Mouse (Mus musculus) forebrain, embryonic 10.5 days (tissue): ENCODE measurements around the gene Adck2. TPM values are rescaled to one million over a fixed set of nuclear protein-coding genes. Genes with fewer than 3 reads are reported as not detected.

ENCODE experiments used
- DNase-seq: peaks from one replicate; pipeline ENCODE4 v3.0.0-alpha.2; 2017; ENCODE audit warnings: low spot score; ENCODE audit errors: extremely low spot score
- H3K27ac ChIP-seq: fragments of 300-500 bp; sonication (generic); 2 replicates; pipeline ENCODE4 v1.5.1; 2016; ENCODE audit warnings: mild to moderate bottlenecking
- H3K27me3 ChIP-seq: fragments of 300-500 bp; sonication (generic); 2 replicates; pipeline ENCODE4 v1.6.1; 2016; ENCODE audit warnings: mild to moderate bottlenecking; ENCODE audit not compliant: poor library complexity, severe bottlenecking
- H3K36me3 ChIP-seq: fragments of 300-500 bp; sonication (generic); replicated peaks from 2 replicates; pipeline ENCODE4 v1.6.1; 2016; ENCODE audit warnings: mild to moderate bottlenecking, moderate library complexity
- H3K4me1 ChIP-seq: fragments of 300-500 bp; sonication (generic); 2 replicates; pipeline ENCODE4 v1.6.1; 2016
- H3K4me3 ChIP-seq: fragments of 300-500 bp; sonication (generic); 2 replicates; pipeline ENCODE4 v1.5.1; 2016; ENCODE audit warnings: mild to moderate bottlenecking, moderate library complexity
- H3K9me3 ChIP-seq: fragments of 300-500 bp; sonication (generic); 2 replicates; pipeline ENCODE4 v1.6.1; 2016; ENCODE audit warnings: mild to moderate bottlenecking, moderate library complexity
- WGBS: fragments of 180-500 bp; shearing (Covaris S2); methylation state at CpG from one replicate; pipeline ENCODE4 v1.1.7; 2016; 5-methylcytosine and 5-hydroxymethylcytosine counted together
- polyA plus RNA-seq: library from polyadenylated mRNA; unstranded; fragments of >200 nt; fragmentation: Nextera tagmentation; extraction: Ambion mirVana; gene quantifications from 2 replicates; pipeline ENCODE4 v1.2.1, GENCODE M21; 2016

Gene Adck2
- polyA plus RNA-seq = 19.1 and 22.1 TPM in 2 replicates

DNA sequence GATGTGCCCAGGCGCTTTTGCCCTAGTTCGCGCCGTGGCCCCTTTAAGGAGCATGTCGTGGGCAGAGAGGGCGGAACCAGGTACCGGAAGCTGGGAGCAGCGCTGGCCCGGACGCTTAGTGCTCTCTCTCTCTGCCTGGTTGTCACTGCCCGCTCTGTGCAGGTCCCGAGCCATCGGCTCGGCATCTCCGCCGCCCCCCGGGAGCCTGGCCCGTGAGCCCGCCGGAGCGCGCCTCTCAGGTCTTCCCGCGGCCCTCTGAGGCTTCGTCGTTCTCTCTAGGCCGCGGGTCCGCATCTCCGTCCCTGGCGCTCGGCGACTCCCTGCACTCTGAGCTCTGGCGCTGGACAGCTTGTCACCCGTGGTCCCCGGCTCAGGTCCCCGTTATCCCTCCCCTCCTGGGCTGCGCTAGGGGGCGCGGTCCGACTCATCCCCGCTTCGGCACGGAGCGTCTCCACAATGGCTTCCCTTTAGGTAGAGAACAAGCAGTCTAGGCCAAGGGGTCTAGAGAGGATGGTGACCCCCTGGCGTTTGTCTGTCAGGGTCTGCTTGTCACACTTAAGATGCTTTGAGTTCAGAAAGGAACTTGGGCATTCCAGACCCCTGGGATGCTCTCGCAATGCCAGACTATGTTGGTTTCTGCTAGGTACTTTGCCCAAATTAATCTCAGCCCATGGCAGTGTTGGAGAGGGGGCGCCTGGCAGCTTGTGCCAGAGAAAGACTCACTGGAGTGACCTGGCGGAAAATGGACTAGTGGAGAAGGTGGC lies at the start of gene Adck2:
TSS of gene Adck2 (plus strand) at position 83 of the 764 bp plus-strand sequence.
- H3K4me3 ChIP-seq = peak within 1 kb of the TSS; percentile 85
- H3K36me3 ChIP-seq = no peaks in the 10 kb centered on the region; the same call in 1 of the 2 replicates
- H3K27me3 ChIP-seq = peaks cover 7% of the 10 kb centered on the region; the same call in 1 of the 2 replicates
- under 1% methylated on average over 49 of the region's 49 CpGs for WGBS
- DNase-seq = peak; percentile 86
- H3K9me3 ChIP-seq = no peaks in the 10 kb centered on the region
- peak within 1 kb of the TSS; percentile 92 for H3K27ac ChIP-seq
- H3K4me1 ChIP-seq = peaks cover 24% of the 10 kb centered on the region

DNA sequence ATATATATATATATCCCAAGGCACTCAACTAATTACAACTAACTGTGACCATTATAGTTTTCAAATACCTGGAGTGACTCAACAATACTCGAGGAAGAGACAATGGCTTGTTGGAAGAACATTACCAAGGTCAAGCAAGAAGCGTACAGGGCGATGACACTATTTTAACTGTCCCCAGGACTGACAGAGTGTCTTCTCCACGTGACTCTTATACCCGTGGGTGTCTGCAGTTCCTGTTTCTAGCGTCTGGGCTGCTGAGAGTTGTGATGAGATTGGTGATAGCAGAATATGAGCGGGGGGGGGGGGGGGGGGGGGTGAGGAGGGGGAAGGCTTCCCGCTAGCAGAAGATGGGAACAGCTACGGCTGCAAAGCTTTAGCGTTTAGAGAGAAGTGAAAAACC lies 46.9 kb upstream of the Adck2 start:
- Histone ChIP-seq H3K4me1 (peaks cover 21% of the 10 kb centered on the region), H3K9me3 (no peaks in the 10 kb centered on the region), H3K4me3 (no peak overlapping the region), H3K36me3 (peaks cover 49% of the 10 kb centered on the region), H3K27ac (no peak overlapping the region), H3K27me3 (no peaks in the 10 kb centered on the region)
- 90% methylated on average over 9 of the region's 10 CpGs for WGBS
- DNase-seq = no peak

- Histone ChIP-seq H3K36me3 (peaks cover 43% of the 10 kb centered on the region), H3K27ac (no peak overlapping the region), H3K4me1 (peaks cover 21% of the 10 kb centered on the region), H3K27me3 (no peaks in the 10 kb centered on the region), H3K9me3 (no peaks in the 10 kb centered on the region), H3K4me3 (no peak overlapping the region)
- DNase-seq = no peak
- 88% methylated on average over 7 of the region's 7 CpGs for WGBS
Measured at GRCm38 (mm10) chr6:39527337-39527784, 46.3 kb upstream of the Adck2 start.

GRCm38 (mm10) chr6:39527811-39528210 lies 45.9 kb upstream of the Adck2 start:
- 88% methylated on average over 4 of the region's 4 CpGs for WGBS
- Histone ChIP-seq H3K4me3 (no peak overlapping the region), H3K27me3 (no peaks in the 10 kb centered on the region), H3K4me1 (peaks cover 21% of the 10 kb centered on the region), H3K9me3 (no peaks in the 10 kb centered on the region), H3K27ac (no peak overlapping the region), H3K36me3 (peaks cover 42% of the 10 kb centered on the region)
- DNase-seq = no peak

DNA sequence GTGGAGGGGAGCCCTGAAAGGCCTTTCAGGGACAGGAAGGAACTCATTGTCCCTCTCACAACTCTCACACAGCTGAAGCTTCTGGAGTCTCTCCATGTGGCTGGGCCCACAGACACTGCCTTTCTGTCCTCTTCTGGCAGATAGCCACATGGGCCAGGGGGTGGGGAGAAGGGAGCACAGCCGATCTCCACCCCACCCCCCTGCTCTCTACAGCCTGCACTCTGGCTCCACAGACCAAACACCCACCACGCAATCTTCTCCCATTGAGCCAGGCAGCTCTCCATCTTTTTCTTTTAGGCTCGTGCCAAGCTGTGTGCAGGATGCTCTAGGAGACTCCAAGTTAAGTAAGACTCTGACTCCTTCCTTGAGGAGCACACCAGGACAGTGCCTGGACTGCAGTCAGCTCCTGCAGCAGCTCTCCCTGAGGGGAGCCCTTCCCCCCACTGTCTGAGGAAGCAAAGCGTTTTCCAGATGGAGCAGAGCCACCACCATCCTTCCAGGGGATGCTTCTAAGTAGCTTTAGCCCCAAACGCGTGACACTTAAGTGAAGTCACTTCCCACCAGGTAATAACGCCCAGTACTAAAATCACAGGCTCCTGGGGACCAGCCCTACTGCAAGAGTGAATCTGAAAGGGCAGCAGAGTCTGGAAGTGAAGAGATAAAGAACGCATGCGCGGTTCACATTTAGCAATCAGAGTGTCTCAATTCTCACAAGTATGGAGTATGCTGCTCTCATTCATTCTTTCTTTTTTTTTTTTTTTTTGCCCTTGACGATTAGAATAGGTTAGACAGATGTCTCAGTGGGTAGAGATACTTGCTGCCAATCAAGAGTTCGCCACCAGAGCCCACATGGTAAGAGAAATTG lies 44.8 kb upstream of the Adck2 start:
- no peaks in the 10 kb centered on the region for H3K27me3 ChIP-seq
- no peak for DNase-seq
- no peak overlapping the region for H3K4me3 ChIP-seq
- peaks cover 1% of the 10 kb centered on the region; the same call in 1 of the 2 replicates for H3K9me3 ChIP-seq
- peaks cover 42% of the 10 kb centered on the region for H3K36me3 ChIP-seq
- 46% methylated on average over 12 of the region's 12 CpGs for WGBS
- peak overlapping the region; percentile 68 for H3K27ac ChIP-seq
- H3K4me1 ChIP-seq = peaks cover 21% of the 10 kb centered on the region

GRCm38 (mm10) chr6:39534944-39535343 lies 38.7 kb upstream of the Adck2 start:
- Histone ChIP-seq H3K27me3 (no peaks in the 10 kb centered on the region), H3K4me3 (no peak overlapping the region), H3K4me1 (peaks cover 21% of the 10 kb centered on the region), H3K27ac (no peak overlapping the region), H3K9me3 (peaks cover 4% of the 10 kb centered on the region; the same call in 1 of the 2 replicates), H3K36me3 (peaks cover 23% of the 10 kb centered on the region)
- DNase-seq = no peak

DNA sequence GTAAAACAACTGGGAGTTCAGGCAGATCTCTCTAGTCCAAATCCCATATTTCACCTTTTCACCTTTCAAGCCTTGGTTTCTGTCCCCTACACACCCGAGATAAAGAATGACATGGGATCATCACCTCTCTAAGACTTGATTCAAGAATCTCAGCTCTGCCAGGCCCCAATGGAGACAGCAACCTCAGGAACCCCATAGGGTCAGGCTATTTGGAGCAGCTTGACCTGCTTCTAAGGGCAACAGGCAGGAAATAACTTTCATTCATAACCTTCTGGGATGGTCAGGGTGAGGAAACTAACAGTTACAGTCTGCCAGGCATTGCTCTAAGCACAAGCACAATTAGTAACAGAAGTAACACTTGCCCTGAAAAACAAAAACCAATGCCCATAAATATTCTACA lies 37.1 kb upstream of the Adck2 start:
- Histone ChIP-seq H3K9me3 (peaks cover 4% of the 10 kb centered on the region; the same call in 1 of the 2 replicates), H3K27ac (no peak overlapping the region), H3K4me3 (no peak overlapping the region), H3K36me3 (peaks cover 23% of the 10 kb centered on the region), H3K27me3 (no peaks in the 10 kb centered on the region), H3K4me1 (peaks cover 33% of the 10 kb centered on the region)
- 71% methylated on average over 1 of the region's 1 CpGs for WGBS
- no peak for DNase-seq

DNA sequence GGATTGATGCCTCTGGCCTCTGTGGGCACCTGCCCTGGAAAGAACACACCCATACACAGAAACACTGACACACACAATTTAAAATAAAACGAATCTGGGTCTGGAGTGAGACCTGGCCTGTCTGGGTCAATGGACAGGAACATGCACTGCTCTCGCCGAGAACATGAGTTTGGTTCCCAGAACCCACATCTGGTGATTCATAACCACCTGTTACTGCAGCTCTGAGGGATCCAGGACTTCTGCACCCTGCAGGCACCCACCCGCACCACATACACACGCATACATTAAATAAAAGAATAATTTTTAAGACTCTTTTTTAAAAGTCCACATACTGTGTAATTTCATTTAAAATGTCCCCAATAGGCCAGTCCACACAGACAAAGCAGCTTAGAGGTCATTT lies 36.4 kb upstream of the Adck2 start:
- H3K4me3 ChIP-seq = no peak overlapping the region
- H3K36me3 ChIP-seq = peaks cover 23% of the 10 kb centered on the region
- 98% methylated on average over 5 of the region's 5 CpGs for WGBS
- H3K9me3 ChIP-seq = peaks cover 4% of the 10 kb centered on the region; the same call in 1 of the 2 replicates
- H3K27ac ChIP-seq = no peak overlapping the region
- H3K4me1 ChIP-seq = peaks cover 35% of the 10 kb centered on the region
- DNase-seq = no peak
- H3K27me3 ChIP-seq = no peaks in the 10 kb centered on the region

DNA sequence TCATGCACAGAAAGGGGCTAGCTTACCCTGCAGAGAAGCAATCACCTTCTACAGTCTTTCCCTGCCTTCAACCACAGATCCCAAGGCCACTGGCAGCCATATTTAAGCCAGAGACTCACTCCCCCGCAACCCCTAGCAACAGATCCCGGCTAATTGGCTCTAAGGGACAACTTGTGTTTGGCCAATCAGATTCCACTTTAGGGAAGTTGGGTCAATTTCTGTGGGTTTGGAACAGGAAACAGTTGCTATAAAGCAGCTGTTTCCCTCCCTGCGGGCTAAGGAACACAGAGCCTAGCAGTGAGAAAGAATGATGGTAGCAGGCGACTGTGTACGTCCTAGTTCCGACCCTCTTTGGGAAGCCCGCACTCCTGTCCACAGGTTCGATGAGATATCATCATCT lies 35.4 kb upstream of the Adck2 start:
- Histone ChIP-seq H3K27ac (0 out of 2 replicates have a peak overlapping the region, but pooled peaks have one; percentile 7), H3K9me3 (peaks cover 4% of the 10 kb centered on the region; the same call in 1 of the 2 replicates), H3K4me3 (no peak overlapping the region), H3K27me3 (no peaks in the 10 kb centered on the region), H3K4me1 (peaks cover 44% of the 10 kb centered on the region), H3K36me3 (peaks cover 16% of the 10 kb centered on the region)
- no peak for DNase-seq
- WGBS = 86% methylated on average over 8 of the region's 8 CpGs

DNA sequence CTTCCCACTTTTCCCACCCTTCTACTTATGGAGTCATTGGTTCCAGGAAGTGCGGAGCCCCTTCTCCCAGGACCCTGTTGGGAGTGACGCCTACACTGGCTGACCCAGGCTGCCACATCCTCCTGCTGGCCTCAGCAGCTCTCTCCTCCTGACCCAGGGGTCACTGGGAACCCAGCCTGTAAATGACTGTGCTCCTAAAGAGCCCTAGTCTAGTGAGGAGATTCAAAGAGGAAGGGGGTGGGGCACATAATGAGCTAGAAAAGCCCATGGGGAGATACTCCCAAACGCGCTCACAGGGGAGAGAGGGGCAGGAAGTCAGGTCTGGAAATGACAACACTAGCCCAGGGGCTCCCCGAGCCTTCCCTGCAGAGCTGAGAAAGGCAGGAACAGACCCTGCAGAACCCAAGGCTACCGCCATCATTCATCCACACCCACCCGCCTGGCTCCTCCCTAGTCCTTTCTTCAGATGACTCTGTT lies 34.0 kb upstream of the Adck2 start:
- Histone ChIP-seq H3K27me3 (no peaks in the 10 kb centered on the region), H3K9me3 (no peaks in the 10 kb centered on the region), H3K36me3 (peaks cover 5% of the 10 kb centered on the region), H3K27ac (peak overlapping the region; percentile 76), H3K4me1 (peaks cover 59% of the 10 kb centered on the region), H3K4me3 (peak overlapping the region; percentile 29)
- 12% methylated on average over 7 of the region's 7 CpGs for WGBS
- no peak for DNase-seq

DNA sequence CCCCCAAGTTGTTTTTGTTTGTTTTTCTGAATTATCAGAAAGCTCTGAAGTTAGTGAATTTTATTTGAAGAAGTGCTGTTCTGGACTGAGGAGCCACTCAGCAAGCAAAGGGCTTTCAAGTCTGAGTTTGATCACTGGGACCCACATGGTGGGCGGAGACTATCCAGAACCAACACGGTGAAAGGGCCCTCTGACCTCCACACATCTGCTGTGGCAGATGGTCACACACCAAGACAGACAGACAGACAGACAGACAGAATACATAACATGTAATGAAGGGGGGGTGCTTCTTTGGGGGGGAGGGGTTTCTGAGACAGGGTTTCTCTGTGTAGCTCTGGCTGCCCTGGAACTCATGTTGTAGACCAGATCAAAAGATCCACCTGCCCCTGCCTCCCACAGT lies 33.1 kb upstream of the Adck2 start:
- Histone ChIP-seq H3K9me3 (no peaks in the 10 kb centered on the region), H3K27ac (peak overlapping the region; percentile 76), H3K27me3 (no peaks in the 10 kb centered on the region), H3K4me1 (peaks cover 68% of the 10 kb centered on the region), H3K36me3 (peaks cover 2% of the 10 kb centered on the region; the same call in 1 of the 2 replicates), H3K4me3 (no peak overlapping the region)
- 58% methylated on average over 2 of the region's 2 CpGs for WGBS
- DNase-seq = no peak

- Histone ChIP-seq H3K9me3 (no peaks in the 10 kb centered on the region), H3K4me1 (peaks cover 78% of the 10 kb centered on the region), H3K4me3 (peak overlapping the region; percentile 21; the same call in 1 of the 2 replicates), H3K36me3 (peaks cover 22% of the 10 kb centered on the region), H3K27me3 (no peaks in the 10 kb centered on the region), H3K27ac (peak overlapping the region; percentile 87)
- DNase-seq = peak; percentile 60
- WGBS = 22% methylated on average over 15 of the region's 15 CpGs
Measured at GRCm38 (mm10) chr6:39542631-39543597, 30.8 kb upstream of the Adck2 start.
